Mouse (Mus musculus): Measurements from ENCODE around the gene Btn2a2.

Gene Btn2a2

DNA sequence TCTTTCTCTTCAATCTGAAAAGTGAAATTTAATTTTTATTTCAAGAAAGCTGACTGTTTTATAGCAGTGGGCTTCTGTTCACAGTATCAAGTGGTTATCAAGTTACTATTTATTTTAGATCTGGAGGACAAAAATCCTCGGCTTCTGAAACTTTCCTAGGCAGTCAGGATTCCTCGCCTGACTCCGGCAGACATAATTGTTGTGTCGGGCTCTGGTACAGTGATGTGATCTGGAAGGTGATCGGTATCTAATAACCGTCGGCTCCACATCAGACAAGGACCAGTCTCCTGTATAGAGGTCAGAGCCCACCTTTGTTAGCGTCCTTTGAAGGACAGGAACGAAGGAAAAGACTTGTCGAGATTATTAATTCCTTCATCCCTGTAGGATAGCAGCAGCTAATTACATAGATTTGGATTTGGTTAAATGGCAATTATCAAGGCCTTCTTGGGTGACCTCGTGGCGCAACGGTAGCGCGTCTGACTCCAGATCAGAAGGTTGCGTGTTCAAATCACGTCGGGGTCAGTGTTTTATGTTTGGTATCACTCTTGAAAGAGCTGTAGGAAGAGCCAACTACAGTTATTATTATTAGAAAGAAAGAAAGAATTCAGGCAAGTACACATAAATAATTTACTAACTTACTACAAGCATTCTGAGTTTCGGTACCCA lies 9.1 kb upstream of the Btn2a2 start:
- DNase-seq (ENCODE audit: low spot score in 2 of 2): peak in 1 of 2 experiments; percentile 43

GRCm38 (mm10) chr13:23495526-23495925 lies 6.9 kb upstream of the Btn2a2 start:
- no peak for DNase-seq (ENCODE audit: low spot score in 2 of 2)

DNA sequence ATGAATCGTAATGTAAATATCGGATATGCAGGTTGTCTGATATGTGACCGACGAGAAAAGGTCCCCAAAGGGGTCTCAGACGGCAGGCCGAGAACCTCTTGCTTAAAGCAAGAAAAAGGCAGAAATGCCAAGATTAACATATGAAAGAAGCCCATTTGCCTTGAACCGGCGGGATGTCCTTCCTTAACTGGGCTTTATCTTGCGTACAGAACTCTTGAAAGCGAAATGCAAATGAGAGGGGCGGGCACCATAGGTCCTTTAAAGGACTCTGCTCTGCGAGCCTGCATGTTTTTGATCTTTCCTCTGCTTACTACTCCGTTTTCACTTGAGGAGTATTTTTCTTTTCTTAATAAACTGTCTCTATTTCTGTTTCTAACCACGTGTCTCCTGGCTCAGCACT lies 3.3 kb upstream of the Btn2a2 start:
- no peak for DNase-seq (ENCODE audit: low spot score in 2 of 2)

- no peak for DNase-seq (ENCODE audit: low spot score in 2 of 2)
Observed at GRCm38 (mm10) chr13:23491263-23491662, 2.6 kb upstream of the Btn2a2 start.

DNA sequence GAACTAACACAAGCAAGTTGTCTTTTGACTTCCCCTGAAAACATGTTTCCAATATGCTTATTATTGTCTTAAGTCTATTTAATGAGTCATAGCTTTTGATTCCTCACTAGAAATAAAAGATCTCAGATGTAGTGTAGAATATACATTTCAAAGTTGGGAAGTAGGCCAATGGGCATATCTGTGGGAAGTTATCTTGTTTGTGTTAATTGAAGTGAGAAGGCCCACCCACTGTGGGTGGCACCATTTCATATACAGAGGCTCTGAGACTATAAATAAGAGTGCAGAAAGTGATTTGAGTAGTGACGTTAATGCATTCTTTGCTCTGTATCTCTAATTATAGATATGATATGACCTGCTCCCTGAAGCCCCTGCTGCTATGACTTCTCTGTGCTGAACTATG lies 2.2 kb upstream of the Btn2a2 start:
- no peak for DNase-seq (ENCODE audit: low spot score in 2 of 2)

DNA sequence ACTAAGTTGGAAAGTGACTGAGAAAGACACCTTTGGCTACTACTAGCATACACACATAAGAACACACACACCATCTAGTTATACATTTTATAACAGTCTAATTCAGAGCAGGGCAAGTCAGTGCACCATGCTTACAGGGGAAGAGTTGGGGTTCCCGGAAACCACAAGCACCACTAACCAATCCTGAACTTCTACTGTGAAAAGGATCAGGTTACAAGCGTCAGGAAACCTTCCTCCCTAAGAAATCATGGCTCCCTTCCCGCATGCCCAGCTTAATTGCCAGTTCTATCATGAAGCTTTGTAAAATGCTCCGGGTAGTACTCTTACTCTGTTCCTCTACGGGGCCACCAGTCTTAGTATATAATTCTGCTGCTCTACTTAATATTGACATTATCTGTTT lies 3.4 kb downstream of the Btn2a2 start:
- no peak for DNase-seq (ENCODE audit: low spot score in 2 of 2)

- no peak for DNase-seq (ENCODE audit: low spot score in 2 of 2)
Observed at GRCm38 (mm10) chr13:23483153-23483552, 5.5 kb downstream of the Btn2a2 start.

- DNase-seq (ENCODE audit: low spot score in 2 of 2): no peak
Observed at GRCm38 (mm10) chr13:23475658-23476057, 13.0 kb downstream of the Btn2a2 start.

DNA sequence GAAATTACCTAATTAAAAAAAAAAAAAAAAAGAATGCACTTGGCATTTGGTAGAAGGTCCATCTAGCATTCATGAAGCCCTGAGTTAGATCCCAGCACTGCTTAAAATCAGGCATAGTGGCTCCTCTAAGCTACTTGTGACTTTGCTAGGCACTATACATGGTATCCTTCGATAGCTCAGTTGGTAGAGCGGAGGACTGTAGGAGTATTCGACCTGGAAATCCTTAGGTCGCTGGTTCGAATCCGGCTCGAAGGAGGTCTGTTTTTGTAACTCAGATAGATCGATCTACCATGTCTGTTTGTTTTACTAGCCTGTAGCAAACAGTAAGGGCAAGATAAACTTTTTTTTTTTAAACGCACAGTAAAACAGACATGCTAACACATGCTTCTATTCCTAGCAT lies 21.7 kb downstream of the Btn2a2 start:
- DNase-seq (ENCODE audit: low spot score in 2 of 2): peak in 1 of 2 experiments; percentile 78

DNA sequence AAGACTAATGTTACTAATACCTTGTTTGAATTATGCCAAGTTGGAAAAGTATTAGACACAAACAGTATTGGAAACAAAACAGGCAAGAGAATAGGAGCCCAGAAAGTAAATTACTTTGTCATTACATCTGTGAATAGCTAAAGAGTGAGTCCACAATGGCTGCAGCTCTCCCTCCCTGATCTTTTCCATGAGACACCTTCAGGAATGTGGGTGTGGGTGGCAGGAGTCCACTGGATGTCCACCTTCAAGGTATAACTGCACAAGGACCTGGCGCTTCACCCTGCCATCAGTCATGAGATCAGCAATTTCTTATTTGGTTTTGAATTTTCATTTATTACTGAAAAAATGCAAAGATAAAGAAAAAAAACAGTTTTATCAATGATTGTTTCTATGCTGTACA lies 22.4 kb downstream of the Btn2a2 start:
- DNase-seq (ENCODE audit: low spot score in 2 of 2): no peak

GRCm38 (mm10) chr13:23465600-23466109 lies 23.0 kb downstream of the Btn2a2 start, which contains the start of gene Btn1a1:
Gene Btn1a1, minus strand, starts transcription at chr13:23465901.
- DNase-seq (ENCODE audit: low spot score in 2 of 2): no peak

- DNase-seq (ENCODE audit: low spot score in 2 of 2): no peak
Observed at GRCm38 (mm10) chr13:23464841-23465366, 23.8 kb downstream of the Btn2a2 start.

- no peak for DNase-seq (ENCODE audit: low spot score in 2 of 2)
Observed at GRCm38 (mm10) chr13:23464224-23464637, 24.4 kb downstream of the Btn2a2 start.

DNA sequence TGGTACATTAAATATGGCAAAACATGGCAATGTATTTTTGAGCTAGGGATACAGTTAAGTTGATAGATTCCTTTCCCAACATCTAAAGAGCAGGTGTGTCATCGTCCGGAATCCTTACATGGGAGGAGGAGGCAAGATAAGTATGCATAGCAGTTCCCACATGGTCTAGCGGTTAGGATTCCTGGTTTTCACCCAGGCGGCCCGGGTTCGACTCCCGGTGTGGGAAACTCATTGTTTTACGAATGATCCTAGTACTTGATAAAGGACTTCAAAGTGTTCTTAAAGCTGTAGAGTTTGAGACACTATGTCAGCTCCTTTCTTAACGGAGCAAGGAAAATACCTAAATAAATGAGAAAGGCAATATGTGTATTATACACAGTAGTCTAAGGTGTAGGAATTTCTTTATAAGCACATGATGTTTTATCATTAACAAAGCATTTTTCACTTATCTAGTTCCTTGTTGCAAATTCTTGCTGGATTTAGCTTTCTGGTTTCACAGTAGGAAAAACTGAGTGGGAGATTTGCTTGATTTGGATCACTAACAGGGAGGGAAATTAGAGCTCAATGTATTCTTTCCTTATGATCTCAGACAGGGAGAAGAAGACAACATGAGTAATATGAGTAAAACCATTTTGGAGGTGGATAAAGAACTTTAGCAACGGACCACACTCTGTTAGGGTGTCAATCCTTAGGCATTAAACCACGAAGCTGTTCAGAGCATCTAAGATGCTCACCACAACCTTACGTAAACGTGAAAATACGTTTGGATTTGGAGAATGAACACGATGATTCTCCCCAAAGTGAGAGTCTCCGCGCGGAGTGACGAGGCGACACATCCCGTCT lies 25.1 kb downstream of the Btn2a2 start:
- peak in 1 of 2 experiments; percentile 91 for DNase-seq (ENCODE audit: low spot score in 2 of 2)

- DNase-seq (ENCODE audit: low spot score in 2 of 2): no peak
Observed at GRCm38 (mm10) chr13:23462669-23463068, 26.0 kb downstream of the Btn2a2 start.

- DNase-seq (ENCODE audit: low spot score in 2 of 2): no peak
Observed at GRCm38 (mm10) chr13:23462063-23462462, 26.6 kb downstream of the Btn2a2 start.

GRCm38 (mm10) chr13:23459264-23459846 lies 29.3 kb downstream of the Btn2a2 start:
- DNase-seq (ENCODE audit: low spot score in 2 of 2): no peak

- DNase-seq (ENCODE audit: low spot score in 2 of 2): no peak
Observed at GRCm38 (mm10) chr13:23453926-23454325, 34.7 kb downstream of the Btn2a2 start.

DNA sequence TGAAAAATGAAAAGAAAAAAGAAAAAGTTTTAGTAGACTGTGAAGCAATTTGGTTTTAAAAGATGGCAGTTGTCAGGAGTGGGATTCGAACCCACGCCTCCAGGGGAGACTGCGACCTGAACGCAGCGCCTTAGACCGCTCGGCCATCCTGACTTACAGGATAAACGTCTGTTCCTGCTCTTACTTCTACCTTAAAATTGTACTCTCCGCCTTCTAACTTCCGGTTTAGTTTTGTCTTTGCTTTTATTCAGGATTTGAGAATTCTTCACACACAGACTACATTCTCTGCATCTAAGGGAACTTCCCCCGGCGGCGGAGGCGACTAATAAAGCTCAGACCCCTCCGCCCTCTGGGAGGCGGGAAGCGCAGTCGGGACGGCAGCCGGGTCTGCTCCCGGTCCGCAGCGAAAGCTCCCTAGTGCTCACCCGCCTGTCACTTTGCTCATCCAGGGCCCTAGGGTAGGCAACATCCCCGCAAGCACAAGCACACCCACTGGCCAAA lies 35.2 kb downstream of the Btn2a2 start:
- peak in 1 of 2 experiments; percentile 90 for DNase-seq (ENCODE audit: low spot score in 2 of 2)

- peak in 1 of 2 experiments; percentile 93 for DNase-seq (ENCODE audit: low spot score in 2 of 2)
Observed at GRCm38 (mm10) chr13:23450398-23450797, 38.3 kb downstream of the Btn2a2 start.

GRCm38 (mm10) chr13:23449235-23450095 lies 39.2 kb downstream of the Btn2a2 start:
- peak in 1 of 2 experiments; percentile 47 for DNase-seq (ENCODE audit: low spot score in 2 of 2)

All from left cerebral cortex, adult 9 months (tissue).